Mouse (Mus musculus) layer of hippocampus, adult 2 months (tissue): ENCODE data around the gene AU018091. TPM values are rescaled to one million over a fixed set of nuclear protein-coding genes. Genes with fewer than 3 reads are reported as not detected.
"Not testable (repeated sequence)": the region's sequence is repeated elsewhere in the genome, so short reads cannot be mapped to it uniquely, and the experiment has no call there.

Experiments
- DNase-seq, 2 experiments: peaks; one replicate each; pipeline ENCODE4 v3.0.0; 2022; ENCODE audit warnings: low spot score in 2 of 2
- H3K27ac ChIP-seq: fragments of 200-600 bp; 2 replicates; pipeline ENCODE4 v1.8.1; 2022
- H3K4me3 ChIP-seq: fragments of 200-600 bp; 2 replicates; pipeline ENCODE4 v1.8.1; 2022; ENCODE audit warnings: mild to moderate bottlenecking
- CTCF ChIP-seq: fragments of 200-600 bp; conservative IDR thresholded peaks from 2 replicates; pipeline ENCODE4 v1.8.1; 2022; ENCODE audit warnings: antibody characterized with exemption, mild to moderate bottlenecking, moderate library complexity
- total RNA-seq, 2 experiments: library from RNA; stranded (reverse); gene quantifications; 2 replicates each; pipeline ENCODE4 v1.2.3; 2021

Gene AU018091
- total RNA-seq, 2 experiments from 2014 or later, result not detected

DNA sequence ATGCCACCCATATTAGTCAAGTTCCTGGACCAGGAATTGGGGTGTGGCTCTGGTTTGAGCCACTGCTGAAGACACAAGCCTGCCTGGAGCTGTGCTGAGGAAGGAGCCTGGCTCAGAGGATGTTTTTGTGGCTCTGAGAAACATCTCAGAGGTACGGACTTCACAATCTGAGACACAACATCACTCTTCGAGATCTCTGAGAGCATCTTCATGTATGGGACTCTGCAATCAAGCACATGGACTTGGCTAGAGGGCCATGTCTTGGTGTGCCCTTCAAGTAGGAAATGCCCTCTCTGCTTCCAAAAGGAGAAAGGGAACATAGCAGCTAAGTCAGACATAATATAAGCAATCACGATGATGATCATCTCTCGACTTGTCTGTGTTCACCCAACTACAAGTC is 25.5 kb upstream of the AU018091 start:
- TF ChIP-seq CTCF, result no peak
- H3K4me3 ChIP-seq, result no peak overlapping the region
- no peak for DNase-seq
- no peak overlapping the region for H3K27ac ChIP-seq

DNA sequence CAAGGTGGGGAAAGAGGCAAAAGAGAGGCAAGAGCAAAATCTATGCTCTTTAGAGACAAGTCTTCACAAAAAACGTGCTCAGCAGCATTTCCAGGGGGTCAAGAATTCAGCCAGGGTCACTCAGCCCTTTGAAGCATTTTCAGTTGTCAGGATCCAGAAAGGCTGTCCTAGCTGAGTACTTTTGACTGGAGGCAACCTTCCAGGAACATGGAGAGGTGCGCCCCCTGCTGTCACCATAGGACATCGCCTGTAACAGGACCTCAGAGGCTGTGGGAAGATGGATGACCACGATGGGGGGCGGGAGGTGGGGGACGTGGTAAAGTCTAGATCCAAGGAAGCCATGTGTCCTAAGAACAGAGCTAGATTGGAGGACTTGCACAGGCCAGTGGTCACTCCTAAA is 24.9 kb upstream of the AU018091 start:
- H3K4me3 ChIP-seq, result no peak overlapping the region
- no peak overlapping the region for H3K27ac ChIP-seq
- peak; percentile 71 for TF ChIP-seq CTCF
- DNase-seq, result peak in 1 of 2 experiments; percentile 17

DNA sequence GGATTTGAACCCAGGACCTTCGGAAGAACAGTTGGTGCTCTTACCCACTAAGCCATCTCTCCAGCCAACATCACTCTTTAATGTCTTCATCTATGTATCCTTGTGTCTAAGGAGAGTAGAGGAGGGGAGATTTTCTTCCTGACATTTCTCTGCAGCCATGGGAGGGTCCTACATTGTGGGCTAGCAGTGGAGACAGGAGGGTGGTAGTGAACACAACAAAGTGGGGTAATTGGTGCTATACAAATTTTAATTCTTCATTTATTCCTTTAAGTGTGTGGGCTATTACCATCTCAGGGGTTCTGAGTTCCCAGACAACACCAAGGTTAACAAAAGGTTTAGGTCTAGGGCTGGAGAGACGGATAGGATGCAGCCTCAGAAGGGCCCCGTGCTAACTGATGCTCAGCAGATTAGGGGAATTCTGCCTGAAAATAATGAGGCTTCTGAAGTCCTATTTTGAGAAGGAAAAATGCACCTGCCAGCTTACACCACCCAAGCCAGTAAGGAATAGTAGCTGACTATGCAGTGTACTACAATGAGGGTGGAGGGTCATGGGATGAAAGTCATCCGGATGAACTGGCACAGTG is 24.1 kb upstream of the AU018091 start:
- no peak overlapping the region for H3K4me3 ChIP-seq
- H3K27ac ChIP-seq, result no peak overlapping the region
- TF ChIP-seq CTCF, result no peak
- DNase-seq, result no peak

DNA sequence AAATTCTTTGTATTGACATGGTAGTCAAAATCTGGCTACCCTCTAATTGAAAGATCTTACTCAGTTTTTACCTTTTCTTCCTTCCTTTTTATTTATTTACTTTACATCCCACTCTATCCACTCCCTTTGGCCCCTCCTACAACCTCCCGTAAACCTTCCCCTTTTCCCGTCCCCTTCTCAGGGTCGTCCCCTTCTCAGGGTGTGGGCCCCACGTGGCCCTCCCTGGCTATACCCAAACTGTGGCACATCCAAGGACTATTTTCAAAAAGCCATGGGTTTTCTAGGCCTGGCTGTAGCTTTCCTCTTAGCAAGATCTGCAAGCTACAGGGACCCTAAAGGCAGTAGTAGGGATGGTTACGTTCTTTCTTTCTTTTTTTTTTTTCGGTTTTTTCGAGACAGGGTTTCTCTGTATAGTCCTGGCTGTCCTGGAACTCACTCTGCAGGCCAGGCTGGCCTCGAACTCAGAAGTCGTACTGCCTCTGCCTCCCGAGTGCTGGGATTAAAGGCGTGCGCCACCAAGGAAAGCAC is 23.0 kb upstream of the AU018091 start:
- TF ChIP-seq CTCF, result no peak
- Histone ChIP-seq H3K27ac (no peak overlapping the region), H3K4me3 (no peak overlapping the region)
- no peak for DNase-seq

DNA sequence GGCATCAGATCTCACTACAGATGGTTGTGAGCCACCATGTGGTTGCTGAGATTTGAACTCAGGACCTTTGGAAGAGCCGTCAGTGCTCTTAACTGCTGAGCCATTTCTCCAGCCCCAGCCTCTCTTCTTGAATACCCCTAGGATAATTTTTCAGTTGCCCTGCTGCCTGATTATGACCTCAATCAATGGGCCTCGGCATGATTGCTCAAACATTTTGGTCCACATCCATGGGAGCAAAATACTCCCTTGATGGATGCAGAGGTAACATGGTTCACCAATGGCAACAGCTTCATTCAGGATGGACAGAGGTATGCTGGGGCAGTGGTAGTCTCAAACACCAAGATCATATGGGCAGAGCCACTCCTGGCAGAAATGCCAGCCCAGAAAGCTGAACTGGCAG is 17.7 kb upstream of the AU018091 start:
- H3K4me3 ChIP-seq, H3K27ac ChIP-seq, DNase-seq: not testable (repeated sequence)

DNA sequence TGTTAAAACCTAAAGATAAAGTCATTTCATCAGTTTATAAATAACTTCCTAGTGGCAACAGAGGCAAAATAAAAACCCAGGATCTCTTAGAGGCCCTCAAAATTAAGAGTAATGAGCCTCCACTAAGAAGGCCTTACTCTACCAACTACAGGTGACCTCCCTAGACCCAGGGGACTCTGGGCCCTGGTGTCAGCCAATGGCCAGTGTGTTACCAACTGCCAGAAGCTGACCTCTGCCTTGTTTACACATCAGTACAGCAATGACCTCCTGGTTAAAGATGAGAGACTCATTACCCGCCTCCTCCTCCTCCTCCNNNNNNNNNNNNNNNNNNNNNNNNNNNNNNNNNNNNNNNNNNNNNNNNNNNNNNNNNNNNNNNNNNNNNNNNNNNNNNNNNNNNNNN is 17.1 kb upstream of the AU018091 start:
- H3K27ac ChIP-seq, result no peak overlapping the region
- no peak for DNase-seq
- TF ChIP-seq CTCF, result no peak
- H3K4me3 ChIP-seq, result no peak overlapping the region

DNA sequence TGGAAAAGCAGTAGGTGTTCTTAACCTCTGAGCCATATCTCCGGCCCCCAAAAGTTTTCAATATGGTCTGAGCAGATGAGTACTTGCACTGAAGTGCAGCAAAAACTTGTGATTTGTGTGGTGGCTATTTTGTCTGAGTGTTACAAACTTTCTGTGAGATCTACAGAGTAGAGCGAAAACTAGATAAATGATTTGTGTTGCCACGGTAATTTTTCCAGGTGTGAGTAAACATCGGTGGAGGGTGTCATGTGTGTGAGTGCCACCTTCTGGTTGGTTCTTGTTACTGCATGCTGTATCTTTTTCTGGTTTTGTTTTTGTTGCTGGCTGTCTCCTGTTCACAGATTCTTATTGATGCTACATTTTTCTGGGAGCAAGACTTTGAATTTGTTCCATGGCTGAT is 15.4 kb upstream of the AU018091 start:
- DNase-seq, result no peak
- TF ChIP-seq CTCF, result peak; percentile 70
- no peak overlapping the region for H3K27ac ChIP-seq
- no peak overlapping the region for H3K4me3 ChIP-seq

DNA sequence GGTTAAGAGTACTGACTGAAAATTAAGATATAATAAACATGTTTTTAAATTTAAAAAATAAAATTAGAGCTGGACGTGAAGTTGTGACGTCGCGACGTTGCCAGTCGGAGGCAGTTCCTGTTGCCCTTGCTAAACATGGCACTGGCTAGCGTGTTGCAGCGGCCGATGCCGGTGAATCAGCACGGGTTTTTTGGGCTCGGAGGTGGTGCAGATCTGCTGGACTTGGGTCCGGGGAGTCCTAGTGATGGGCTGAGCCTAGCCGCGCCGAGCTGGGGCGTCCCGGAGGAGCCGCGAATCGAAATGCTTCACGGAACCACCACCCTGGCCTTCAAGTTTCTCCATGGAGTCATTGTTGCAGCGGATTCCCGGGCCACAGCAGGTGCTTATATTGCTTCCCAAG is 12.0 kb upstream of the AU018091 start:
- not testable (repeated sequence) for DNase-seq, H3K27ac ChIP-seq

DNA sequence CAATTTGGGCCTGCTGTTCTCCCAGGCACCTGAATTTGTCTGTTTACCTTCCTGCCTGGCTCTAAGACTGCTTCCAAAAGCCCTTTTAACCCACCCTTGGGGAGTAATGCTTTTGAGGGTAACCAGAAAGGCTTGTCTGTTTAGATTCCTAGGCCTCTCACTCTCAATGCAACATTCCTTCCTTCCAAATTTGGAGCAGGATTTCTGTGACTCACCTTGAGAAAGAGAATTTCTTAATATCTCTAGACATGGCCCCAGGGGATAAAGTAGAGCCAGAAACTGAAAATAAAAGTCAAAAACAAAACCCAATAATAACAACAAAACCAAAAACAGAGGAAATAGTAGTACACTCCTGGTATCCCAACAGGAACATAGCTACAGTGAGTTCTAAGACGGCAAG is 707 bp downstream of the AU018091 start:
- no peak for DNase-seq
- TF ChIP-seq CTCF, result no peak
- no peak overlapping the region for H3K4me3 ChIP-seq
- H3K27ac ChIP-seq, result no peak overlapping the region

More for the DNA sequence above, 12.0 kb upstream of the AU018091 start:
- H3K4me3 ChIP-seq, result not testable (repeated sequence)

DNA sequence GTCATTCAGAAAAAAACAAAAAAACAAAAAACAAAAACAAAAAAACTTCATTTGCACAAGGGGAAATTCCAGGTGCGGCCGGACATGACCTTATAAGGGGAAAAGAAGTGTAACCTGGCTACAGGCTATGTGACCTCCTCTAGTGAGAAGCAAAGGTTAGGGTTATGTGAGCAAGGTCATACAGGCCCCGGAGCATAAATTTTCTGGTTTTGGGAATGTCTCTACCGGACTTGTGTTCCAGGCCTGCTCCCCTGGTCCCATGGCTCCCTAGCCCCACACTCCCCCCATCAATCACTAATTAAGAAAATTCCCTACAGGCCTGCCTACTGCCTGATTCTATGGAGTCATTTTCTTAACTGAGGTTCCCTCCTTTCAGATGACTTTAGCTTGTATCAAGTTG is 2.7 kb downstream of the AU018091 start:
- no peak overlapping the region for H3K4me3 ChIP-seq
- no peak for TF ChIP-seq CTCF
- no peak overlapping the region for H3K27ac ChIP-seq
- DNase-seq, result no peak

DNA sequence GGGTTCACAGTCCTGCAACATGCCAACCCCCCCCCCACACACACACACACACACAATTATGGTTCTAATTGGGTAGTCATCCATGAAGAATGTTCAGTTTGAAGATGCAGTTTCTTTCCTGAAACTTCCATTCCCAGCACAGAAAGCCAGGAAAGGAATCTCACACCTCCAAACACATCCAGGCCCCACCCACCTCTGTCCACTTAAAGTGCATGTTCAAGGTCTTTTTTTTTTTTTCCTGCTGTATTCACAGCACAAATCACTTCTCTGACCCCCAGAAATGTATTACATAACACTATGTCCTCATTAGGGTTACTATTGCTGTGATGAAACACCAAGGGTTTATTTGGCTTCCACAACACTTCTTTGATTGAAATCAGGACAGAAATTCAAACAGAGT is 4.0 kb downstream of the AU018091 start:
- TF ChIP-seq CTCF, result no peak
- Histone ChIP-seq H3K4me3 (no peak overlapping the region), H3K27ac (no peak overlapping the region)
- no peak for DNase-seq

DNA sequence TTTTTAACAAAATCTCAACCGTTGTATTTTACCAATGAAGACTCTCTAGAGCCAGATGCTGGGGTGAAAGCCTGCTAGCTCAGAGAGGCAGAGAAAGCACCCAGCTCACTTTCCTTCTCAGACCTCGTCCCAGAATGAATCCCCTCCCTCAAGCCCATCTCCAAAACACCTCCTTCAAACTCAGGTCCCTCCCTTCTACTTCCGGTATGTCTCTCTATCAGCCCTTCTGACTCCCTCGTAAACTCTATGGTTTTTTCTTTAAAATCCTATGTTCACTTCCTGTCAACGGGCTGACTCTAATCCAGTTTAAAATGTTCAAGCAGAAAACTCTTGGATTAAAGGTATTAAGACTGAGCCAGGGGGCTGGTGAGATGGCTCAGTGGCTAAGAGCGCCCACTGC is 4.6 kb downstream of the AU018091 start:
- H3K27ac ChIP-seq, result no peak overlapping the region
- TF ChIP-seq CTCF, result no peak
- no peak overlapping the region for H3K4me3 ChIP-seq
- no peak for DNase-seq

DNA sequence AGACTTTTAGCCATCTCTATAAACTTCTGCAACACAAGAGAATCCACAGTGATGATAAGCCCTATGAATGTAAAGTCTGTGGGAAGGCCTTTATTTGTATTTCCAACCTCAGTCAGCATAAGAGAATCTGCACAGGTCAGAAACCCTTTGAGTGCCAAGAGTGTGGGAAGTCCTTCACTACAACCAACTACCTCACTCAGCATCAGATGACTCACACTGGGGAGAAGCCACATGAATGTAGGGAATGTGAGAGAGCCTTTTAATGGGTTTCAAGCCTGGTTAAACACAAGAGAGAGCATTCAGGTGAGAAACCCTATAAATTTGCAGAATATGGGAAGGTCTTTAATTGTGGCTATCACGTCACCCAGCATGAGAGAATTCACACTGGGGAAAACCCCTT is 18.6 kb downstream of the AU018091 start:
- Histone ChIP-seq H3K27ac (no peak overlapping the region), H3K4me3 (no peak overlapping the region)
- no peak for DNase-seq
- no peak for TF ChIP-seq CTCF

DNA sequence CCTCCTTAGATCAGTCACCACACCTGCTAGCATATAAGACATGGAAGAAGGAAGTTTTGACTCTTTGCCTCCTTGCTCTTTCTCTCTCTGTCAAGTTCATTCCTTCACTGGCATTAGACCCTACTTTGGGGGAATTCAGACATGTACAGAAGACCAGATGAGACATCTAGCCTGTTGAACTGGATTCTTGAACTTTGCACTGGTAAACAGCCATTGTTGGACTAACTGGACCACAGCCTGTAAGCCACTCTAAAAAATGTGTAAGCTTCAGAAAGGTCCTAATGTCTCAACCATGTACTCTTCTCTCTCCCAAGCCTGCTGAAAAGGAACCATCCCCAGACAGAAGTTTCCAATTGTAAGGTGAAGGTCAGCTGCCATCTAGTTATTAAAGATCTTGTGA is 22.9 kb downstream of the AU018091 start:
- no peak for TF ChIP-seq CTCF
- no peak for DNase-seq
- H3K4me3 ChIP-seq, result no peak overlapping the region

DNA sequence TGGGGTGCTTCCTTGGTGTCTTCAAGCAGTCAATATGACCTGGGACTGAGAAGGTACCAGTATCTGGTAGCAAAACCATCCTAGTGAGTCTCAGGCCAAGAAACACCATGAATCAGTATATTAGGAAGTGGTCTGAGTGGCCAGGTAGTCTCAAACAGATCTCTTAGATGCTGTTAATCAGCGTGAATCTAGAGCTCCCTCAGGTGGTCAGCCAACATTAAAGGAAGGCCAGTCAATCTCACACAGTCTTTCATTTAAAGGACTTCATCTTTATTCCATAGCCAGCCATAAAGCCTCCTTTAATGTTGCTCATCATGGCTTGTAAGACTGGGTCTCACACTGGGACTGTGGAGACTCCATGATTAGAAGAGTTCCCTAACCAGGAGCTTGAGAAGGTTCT is 25.7 kb downstream of the AU018091 start:
- no peak for TF ChIP-seq CTCF
- no peak overlapping the region for H3K27ac ChIP-seq

More for the DNA sequence above, 22.9 kb downstream of the AU018091 start:
- H3K27ac ChIP-seq, result no peak overlapping the region

More for the DNA sequence above, 25.7 kb downstream of the AU018091 start:
- H3K4me3 ChIP-seq, result no peak overlapping the region
- no peak for DNase-seq
